In genomic region chr17:29886061-29886460, GRCm38 (mm10) we compare ENCODE assay signal across 8 mouse cellular contexts.
DNase-seq lines count a peak whose midpoint lies in the region; ATAC-seq and TF ChIP-seq lines count a peak whose summit lies in the region.

No protein-coding gene starts in this region.

- peak overlapping the region; percentile 81 for H3K9ac ChIP-seq in heart, embryonic 14.5 days (ENCODE audit: low read length)

- no peaks in the 10 kb centered on the region for H3K9me3 ChIP-seq in heart, embryonic 14.5 days (ENCODE audit: control insufficient read depth, low read length)

- no peak for ATAC-seq in heart, embryonic 14.5 days (ENCODE audit: insufficient number of reproducible peaks, insufficient read depth, low FRiP score, low read depth)

- no peak for TF ChIP-seq CTCF in cortical plate, adult 2 months (IDR thresholded peaks at IDR 0.05; ENCODE audit: extremely low read depth, insufficient read depth, low read length)
- TF ChIP-seq CTCF in olfactory bulb, adult 2 months (IDR thresholded peaks at IDR 0.05; ENCODE audit: insufficient read depth, low read depth, low read length) = no peak

- H3K36me3 ChIP-seq in heart, embryonic 14.5 days (ENCODE audit: control insufficient read depth, insufficient read depth, low read length) = no peaks in the 10 kb centered on the region

- H3K27ac ChIP-seq in cortical plate, adult 2 months (ENCODE audit: insufficient read depth, low read length) = no peak overlapping the region
- H3K27ac ChIP-seq in heart, embryonic 14.5 days (replicated peaks in 1 of 2; ENCODE audit: control insufficient read depth in 1 of 2, insufficient read depth in 1 of 2, low read depth in 2 of 2, low read length in 2 of 2) = no peak overlapping the region
- H3K27ac ChIP-seq in olfactory bulb, adult 2 months (ENCODE audit: insufficient read depth, low read depth, low read length) = no peak overlapping the region

- intact Hi-C loops in left cerebral cortex, postnatal 10 days (cut with DNase I) = loop anchor here (10.0 kb wide), 3 partner anchors 251 to 569 kb away; no protein-coding TSS in a partner anchor

- TF ChIP-seq POLR2A in cortical plate, adult 2 months (IDR thresholded peaks at IDR 0.05; ENCODE audit: extremely low read depth, insufficient read depth, low read length) = no peak
- TF ChIP-seq POLR2A in olfactory bulb, adult 2 months (IDR thresholded peaks at IDR 0.05; ENCODE audit: insufficient read depth, low read depth, low read length) = no peak

- WGBS in heart, embryonic 14.5 days = 7% methylated on average over 4 of the region's 4 CpGs
- WGBS in olfactory bulb, adult 2 months = 24% methylated on average over 4 of the region's 4 CpGs

- H3K27me3 ChIP-seq in heart, embryonic 14.5 days (ENCODE audit: control insufficient read depth, insufficient read depth, low read length) = peaks cover 49% of the 10 kb centered on the region

- peak overlapping the region; percentile 99 for H3K4me2 ChIP-seq in heart, embryonic 14.5 days (ENCODE audit: low read length)

- no peaks in the 10 kb centered on the region for H3K4me1 ChIP-seq in cortical plate, adult 2 months (ENCODE audit: control insufficient read depth, insufficient read depth, low read length)
- H3K4me1 ChIP-seq in heart, embryonic 14.5 days (ENCODE audit: control insufficient read depth in 2 of 2, insufficient read depth in 2 of 2, low read length in 2 of 2) = peaks cover 13 to 17% of the 10 kb centered on the region in 2 experiments
- H3K4me1 ChIP-seq in olfactory bulb, adult 2 months (ENCODE audit: control insufficient read depth, insufficient read depth, low read length) = peaks cover 40% of the 10 kb centered on the region

- peak overlapping the region; percentile 54 for H3K4me3 ChIP-seq in cortical plate, adult 2 months (ENCODE audit: insufficient read depth, low read length)
- H3K4me3 ChIP-seq in heart, embryonic 14.5 days (ENCODE audit: control insufficient read depth in 1 of 2, insufficient read depth in 1 of 2, low read depth in 1 of 2, low read length in 2 of 2) = peak overlapping the region; percentile 63 to 70; a peak in 3 of 4 replicates
- H3K4me3 ChIP-seq in olfactory bulb, adult 2 months (ENCODE audit: insufficient read depth, low read depth, low read length) = peak overlapping the region; percentile 55

- DNase-seq in left cerebral cortex, postnatal 10 days (ENCODE audit: extremely low spot score in 1 of 2, low spot score in 2 of 2) = peak; percentile 62 to 71
- no peak for DNase-seq in left cerebral cortex, adult 11 months (ENCODE audit: low spot score)
- DNase-seq in kidney, postnatal 4 days = peak; percentile 50 to 55
- DNase-seq in natural killer cell, adult 2 months (ENCODE audit: low spot score in 2 of 2) = no peak
- DNase-seq in spleen, postnatal 36 days (ENCODE audit: low spot score in 2 of 2) = no peak

Comparison
In these comparisons a context has a peak if more than half of its experiments do, and no peak if none do; other contexts are left out.
1. DNase-seq: peak in left cerebral cortex, postnatal 10 days (2 of 2) and kidney, postnatal 4 days (2 of 2); none in left cerebral cortex, adult 11 months (single experiment), natural killer cell, adult 2 months (0 of 2) and spleen, postnatal 36 days (0 of 2).
2. Peak in every context shown above with its lines, with median percentiles within 50 percentile points of each other: H3K4me3 ChIP-seq.